Mouse (Mus musculus) urinary bladder, postnatal 14 days (tissue): ENCODE results near the gene Best1.

Experiments used
- DNase-seq: peaks from one replicate; pipeline ENCODE4 v3.0.0; 2021; ENCODE audit warnings: low spot score

Best1 gene

DNA sequence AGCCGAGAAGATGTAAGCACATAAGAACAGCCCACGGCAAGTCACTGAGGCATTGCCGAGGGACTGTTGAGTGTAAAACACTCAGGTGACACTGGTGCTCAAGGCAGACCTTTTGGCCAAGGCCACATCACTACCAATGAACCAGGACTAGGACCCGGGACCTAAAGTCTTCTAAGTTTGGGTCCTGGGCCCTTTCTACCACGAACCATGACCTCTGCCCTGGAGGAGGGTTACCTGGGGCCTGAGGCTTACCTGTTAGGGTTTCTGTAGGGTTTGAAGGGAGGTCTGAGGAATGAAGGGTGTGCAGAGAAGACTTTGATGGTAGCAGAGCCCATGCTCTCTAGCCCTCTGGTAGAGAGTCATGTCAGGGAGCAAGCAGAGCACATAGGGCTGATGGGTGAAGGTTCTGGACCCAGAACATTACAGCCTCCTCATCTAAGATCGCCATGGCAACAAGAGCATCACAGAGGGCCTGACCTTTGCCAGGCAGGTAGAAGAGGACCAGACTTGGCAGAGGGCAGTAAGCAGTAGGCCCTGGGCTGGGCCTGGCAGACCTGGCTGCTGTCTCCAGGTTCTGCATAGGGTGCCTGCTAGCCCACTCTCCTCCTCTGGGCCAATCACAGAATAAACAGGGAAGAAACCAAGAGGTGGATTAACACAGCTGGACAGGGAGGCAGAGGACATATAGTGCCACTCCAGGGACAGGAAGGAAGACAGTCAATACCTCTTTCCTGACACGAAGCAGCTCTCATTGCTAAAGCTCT is at the start of gene Best1, which contains the start of gene Rab3il1:
TSS of gene Best1 (minus strand) at position 428 of the 764 bp plus-strand sequence.
TSS of gene Rab3il1 (plus strand) at position 464 of the 764 bp plus-strand sequence.
- DNase-seq: no peak

DNA sequence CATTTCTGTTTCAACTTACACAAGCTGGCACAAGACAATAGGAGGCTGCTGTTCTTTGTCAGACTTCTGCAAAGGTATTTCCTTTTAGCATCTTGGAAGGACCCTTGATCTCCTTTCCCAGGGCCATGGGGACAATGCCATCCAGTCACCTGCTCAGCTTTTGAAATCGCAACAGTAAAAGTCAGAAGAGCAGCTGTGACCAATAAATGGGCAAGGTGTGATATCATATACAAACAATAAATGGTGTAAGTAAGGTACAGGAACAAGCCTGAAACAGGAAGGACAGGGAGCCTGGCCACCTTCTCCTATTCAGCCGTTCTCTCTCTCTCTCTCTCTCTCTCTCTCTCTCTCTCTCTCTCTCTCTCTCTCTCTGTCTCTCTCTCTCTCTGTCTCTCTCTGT is 49.0 kb upstream of the Best1 start:
- DNase-seq: no peak

DNA sequence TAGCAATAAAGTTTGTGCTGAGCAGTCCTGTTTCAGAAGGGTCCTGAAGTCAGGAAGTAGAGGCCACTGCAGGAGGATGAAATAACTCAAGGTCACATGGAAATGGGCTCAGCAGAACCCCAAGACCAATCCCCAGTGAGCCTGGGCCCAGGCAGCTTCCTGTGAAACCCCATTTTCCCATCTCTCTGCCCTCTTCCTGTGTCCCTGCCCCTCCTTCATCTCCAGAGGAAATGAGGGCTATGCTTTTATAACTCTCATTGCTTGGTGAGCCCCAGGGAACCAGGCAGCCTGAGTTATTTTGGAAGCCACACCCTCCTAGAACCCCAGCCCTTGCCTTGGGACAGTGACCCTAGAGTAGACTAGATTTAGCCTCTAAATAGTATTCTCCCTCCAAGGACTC is 48.1 kb upstream of the Best1 start:
- DNase-seq: no peak

DNA sequence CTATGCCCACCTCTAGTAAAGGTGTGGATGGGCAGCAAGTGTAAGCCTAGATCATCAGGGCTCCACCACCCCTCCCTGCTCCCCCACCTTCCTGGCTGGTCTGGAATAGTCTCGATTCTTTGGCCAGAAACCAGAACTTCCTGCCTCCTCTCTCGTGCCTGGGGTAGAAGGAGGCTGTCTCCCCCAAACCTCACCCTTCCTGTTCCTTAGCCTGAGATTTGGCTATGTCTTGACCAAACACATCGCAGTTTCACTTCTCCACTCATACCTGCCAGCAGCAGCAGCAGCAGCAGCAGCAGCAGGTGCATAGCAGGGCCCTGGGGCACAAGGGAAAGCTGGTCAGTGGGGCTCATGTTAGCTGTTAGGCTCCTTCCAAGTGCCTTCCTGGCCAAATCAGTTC is 45.5 kb upstream of the Best1 start:
- DNase-seq: no peak

DNA sequence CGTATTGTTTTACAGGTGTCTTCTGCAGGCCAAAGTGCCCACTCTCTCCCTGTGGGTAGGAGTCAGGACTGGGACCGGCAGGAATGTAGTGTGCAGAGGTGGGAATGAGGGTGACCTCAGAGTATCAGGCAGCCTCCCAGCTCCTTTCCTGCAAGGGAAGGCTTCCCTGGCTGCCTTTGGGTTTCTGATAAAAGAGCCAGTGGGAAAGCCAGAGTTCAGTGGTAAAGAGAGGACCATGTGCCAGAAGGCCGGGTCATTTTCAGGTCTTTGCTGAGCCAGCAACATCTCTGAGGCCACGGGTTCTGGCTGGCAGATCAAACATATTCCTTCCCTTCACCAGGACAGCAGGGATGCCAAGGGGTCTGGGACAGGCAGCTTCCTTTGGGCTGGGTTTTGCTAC is 44.9 kb upstream of the Best1 start:
- no peak for DNase-seq

DNA sequence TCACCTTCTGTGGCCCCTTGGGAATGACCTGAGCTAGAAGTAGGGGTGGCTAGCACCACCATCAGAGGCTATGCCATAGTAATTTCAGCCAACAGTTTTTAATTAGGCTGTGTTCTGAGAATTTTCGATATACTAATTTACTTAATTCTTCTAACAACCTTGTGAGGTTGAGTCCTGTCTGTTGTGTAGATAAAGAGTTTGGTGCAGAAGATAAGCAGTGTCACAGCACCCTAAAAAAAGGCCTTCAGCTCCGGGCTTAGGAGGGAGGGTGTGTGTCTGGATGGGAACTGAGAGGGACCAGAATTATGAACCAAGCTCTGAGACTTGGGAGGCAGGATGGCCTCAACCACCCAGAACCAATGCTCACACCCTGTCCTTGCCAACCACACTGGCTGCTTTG is 44.3 kb upstream of the Best1 start:
- DNase-seq: no peak

DNA sequence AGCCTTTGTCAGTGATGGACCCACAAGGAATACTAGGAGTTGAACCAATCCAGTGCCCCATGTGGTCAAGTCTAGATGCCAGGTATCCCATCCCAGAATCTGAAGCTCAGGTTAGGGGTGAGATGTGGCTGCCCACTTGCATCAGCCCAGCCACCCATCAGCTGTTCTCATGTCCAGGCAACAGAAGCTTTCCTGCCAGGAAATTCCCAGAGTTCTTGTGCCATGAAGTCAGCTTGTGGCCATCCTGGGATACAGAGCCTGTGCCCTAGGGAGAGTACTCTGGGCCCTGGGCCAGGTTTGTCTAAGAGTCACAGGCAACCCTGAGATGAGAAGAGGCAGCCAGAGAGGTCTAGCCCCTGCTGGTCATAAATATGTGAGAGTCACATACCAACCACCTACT is 42.2 kb upstream of the Best1 start:
- peak; percentile 33 for DNase-seq

DNA sequence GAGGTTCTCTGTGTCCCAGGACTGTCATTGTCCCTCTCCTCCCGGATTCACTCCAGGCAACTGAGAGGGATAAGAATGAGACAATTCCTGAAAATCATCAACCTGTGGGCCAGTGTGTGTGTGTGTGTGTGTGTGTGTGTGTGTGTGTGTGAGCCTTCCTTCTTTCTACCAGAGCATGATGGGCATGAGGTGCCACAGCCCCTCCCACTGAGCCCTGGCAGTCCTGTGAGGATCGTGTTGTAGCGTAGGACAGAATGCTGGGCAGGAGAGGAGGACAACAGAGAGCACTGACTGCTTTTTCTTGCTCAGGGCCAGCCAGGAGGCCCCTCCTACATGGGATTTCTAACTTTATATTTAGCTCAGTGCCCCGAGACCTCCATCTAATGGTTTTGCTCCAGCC is 41.4 kb upstream of the Best1 start:
- DNase-seq: no peak

DNA sequence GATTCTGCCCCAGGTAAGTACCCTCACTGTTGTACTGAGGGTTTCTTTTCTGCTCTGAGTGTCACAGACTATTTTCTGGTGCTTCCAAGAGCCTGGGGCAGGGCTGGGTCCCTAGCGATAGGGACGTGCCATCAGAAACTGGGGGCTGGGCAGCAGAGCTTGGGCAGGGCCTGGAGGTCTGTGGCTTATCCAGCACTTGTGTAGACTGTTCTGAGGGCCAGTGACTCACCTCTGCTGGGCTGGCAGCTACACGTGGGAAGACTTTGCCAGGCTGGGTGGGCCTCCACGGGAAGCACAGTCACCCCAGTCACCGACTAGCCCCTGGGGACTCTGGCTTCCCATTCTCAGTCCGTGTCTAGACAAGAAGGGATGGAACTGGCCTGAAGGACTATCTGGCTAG is 40.8 kb upstream of the Best1 start:
- no peak for DNase-seq

DNA sequence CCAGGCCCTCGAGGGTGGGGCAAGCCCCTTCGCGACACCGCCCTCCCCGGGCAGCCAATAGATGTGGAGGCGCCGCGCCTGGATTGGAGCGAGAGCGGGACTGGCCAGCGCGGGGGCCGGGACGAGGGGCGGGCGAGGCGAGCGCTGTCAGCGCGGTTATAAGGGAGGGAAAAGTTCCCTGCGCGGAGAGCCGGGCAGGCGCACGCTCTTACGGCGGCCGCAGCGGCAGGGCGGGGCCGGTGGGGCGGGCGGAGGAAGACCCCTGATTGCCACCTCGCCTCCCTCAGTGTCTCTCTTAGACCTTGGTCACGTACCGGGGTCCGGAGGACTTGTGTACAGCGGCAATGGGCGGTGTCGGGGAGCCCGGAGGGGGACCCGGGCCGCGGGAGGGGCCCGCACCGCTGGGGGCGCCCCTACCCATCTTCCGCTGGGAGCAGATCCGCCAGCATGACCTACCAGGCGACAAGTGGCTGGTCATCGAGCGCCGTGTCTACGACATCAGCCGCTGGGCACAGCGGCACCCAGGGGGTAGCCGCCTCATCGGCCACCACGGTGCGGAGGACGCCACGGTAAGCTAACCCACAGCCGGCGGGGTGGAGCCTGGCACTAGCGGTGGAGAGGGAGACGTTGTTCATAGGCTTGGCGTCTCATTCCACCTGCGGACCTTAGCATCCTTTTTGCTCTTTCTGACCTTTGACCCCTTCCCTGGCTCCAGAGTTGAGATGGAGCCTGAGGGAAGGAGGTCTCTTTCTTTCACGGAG is 40.1 kb upstream of the Best1 start, which contains the start of gene Fads3:
TSS of gene Fads3 (plus strand) at position 182 of the 761 bp plus-strand sequence.
- peak; percentile 84 for DNase-seq

DNA sequence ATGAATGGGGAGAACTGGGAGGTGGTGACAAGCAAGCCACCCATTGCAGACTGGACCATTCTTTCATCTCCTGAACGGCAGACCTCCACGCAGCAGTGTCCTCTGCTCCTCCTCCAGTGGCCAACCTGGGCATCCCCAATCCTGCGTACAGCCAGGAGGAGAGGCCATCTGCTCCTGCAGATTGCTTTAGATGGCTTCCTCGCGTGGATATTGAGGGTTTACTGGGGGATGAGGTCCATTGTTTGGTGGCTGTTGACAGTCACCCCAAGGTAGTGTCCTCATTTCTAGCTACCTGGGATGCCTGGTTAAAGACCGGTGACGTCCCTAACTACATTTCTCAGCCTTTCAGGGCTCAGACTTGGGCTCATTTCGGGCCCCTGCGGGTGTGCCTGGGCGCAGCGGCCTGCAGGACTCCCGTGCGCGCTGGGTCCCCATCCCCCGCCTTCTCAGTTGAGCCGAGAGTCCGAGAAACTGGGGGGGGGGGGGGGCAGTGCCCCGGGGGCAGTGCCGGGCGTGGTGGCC is 39.5 kb upstream of the Best1 start:
- DNase-seq: no peak

DNA sequence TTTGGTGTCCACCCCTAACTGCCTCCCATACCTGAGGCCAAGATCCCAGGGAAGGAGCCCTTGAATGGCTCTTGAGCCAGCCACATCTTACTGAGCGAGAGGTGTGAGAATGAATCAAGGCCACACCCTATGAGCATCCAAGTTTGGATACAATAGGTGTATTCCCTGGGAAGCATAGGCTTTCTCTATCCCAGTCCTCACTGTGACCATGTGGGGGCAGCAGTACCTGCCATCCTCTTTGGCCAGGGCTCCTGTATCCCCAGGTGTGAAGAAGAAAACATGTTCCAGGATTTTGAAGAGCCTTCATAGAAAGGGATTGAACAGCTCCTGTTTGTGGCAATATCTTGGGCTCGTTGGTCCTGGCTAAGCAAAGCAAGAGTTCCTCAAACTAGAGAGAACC is 38.2 kb upstream of the Best1 start:
- no peak for DNase-seq

DNA sequence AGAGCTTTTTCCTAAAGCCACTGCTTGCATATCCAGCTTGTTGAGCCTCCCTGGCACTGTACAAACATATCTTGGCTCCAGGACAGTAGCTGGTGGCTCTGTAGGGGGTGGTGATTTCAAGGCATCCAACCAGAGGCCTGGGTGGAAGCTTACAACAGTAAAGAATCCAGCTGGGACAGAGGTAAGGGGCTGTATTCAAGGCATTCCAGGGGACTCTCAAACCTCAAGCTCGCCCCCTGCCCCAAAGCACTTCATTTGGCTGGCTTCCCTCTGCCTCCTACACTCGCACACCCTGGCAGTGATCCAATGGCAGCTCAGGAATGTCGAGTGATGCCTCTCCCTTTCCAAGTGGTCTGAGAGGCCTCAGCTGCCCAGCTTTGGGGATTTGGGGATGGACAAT is 37.5 kb upstream of the Best1 start:
- DNase-seq: no peak

DNA sequence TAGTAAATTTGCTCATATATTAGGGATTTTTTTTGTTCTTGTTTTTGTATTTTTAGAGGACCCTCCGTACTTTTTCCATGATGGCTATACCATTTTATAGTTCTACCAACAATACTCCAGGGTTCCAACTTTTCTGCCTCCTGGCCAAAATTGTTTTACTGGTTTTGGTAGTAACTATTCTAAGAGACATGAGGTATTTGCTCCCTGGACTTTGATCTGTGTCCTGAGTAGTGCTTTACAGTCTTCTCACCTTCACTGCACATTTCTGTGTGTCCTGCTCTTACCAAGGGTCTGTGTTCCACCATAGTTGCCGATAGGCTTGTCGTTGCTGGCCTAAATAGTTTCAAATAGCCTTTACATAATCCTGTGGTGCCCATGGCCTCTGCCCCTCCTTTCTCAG is 36.9 kb upstream of the Best1 start:
- no peak for DNase-seq

DNA sequence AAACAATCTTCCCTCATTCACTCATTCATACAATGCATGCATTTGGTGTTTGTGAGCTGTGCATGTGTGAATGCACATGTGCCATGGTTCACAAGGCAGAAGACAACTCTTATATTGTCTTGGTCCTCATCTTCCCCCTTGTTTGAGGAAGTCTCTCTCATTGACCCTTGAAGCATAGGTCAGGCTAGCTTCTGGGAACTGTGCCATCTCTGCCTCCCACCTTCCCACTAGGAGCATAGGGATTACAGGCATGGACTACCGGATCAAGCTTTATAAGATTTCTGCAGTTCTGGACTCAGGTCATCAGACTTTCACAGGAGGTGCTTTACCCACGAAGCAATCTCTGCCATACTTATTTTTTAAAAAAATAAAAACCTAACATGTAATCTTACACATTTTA is 36.1 kb upstream of the Best1 start:
- DNase-seq: no peak

DNA sequence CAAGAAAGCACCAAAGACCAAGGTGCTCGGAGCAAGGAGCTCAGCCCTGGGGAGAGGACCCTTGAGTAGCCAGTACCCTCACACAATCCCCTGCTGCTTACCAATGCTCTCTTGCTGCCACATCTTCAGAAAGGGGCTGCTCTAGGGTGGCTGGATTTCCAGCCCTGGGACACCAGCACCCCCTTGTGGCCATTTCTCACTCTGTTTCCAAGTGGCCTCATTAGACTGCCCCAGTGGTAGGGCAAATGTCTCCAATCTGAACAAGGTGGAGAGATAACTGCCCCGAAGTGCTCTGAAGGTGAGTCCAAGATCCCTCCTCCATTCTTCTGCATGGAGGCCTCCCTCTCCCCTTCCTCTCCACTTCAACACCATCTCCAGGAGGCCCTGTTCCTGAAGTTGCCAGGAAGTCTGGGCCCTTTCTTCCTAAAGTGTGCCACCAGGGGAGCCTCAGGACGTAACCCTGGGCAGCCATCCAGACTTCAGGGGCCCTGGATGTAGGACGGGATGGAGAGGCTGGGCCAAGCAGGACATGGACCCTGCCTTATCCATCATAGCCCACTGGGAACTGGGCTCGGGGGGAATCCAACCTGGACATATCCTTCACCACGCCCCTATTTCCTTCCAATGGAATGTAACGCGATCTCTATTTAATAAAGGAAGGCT is 33.5 kb upstream of the Best1 start:
- DNase-seq: peak; percentile 86

DNA sequence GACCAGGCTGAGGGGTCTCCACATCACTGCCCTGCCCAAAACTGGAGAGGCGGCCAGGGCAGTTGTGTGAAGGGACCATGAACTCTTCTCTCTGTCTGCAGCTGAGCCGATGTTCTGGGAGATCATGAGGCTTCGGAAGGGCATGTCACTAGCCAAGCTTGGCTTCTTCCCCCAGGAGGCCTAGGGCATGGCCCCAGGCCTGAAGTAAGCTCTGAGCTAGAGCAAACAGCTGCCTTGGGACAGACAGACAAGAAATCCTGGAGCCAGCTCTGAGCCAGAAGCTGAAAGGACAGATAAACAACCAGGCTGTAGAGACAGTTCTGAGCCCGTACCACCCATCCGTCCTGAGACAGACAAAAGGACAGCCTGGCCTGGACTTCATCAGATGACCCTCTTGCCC is 32.9 kb upstream of the Best1 start:
- DNase-seq: no peak

DNA sequence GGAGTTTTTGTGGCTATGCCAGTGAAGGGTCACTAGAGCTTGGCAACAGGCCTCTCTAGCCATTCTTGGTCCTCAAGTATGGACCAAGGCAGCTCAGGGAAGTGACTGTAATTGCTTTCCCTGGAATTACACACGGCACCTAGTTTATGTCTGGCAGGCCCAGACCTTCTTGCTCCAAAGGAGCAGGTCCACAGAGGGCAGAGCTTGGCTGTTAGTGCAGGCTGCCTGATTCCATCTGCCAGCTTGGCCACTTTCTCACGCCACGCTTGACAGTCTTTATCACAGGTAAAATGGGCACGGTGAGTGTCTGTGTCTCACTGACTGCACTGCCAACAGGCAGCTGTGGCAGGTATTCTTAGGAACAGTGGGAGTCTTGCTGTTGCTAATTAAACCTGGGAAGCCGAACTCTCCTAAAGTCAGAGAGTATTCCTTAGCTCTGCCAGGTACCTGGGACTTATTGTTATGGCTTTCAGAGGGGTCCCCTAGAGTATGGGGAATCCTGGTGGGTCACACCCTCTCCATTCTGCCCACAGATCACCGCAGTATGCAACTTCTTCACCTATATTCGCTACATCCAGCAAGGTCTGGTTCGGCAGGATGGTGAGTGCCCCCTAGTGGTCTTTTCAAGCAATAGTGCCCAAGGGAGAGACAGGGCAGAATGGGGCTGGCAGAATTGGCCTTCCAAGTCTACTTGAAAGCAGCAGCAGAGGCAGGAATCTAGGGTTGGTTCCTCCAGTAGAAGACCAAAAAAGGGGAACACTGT is 32.0 kb upstream of the Best1 start:
- DNase-seq: peak; percentile 64

DNA sequence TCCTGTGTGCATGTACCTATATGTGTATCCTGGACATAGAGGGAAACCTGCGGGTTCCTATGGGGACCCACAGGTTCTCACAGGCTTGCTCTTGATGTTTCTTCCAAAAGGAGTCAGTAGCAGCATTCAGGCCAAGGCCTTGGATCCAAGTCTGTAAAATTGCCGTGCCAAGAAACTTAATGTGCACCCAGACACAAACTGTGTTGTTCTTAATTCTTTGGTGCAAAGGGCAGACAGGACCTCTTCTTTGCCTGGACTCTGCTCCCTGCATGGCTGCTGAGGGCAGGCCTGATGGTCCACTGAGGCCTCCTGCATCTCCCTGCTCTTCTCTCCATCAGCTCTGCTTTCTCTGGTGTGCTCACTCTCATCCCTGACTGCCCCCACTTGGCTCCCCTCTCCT is 28.3 kb upstream of the Best1 start:
- no peak for DNase-seq

DNA sequence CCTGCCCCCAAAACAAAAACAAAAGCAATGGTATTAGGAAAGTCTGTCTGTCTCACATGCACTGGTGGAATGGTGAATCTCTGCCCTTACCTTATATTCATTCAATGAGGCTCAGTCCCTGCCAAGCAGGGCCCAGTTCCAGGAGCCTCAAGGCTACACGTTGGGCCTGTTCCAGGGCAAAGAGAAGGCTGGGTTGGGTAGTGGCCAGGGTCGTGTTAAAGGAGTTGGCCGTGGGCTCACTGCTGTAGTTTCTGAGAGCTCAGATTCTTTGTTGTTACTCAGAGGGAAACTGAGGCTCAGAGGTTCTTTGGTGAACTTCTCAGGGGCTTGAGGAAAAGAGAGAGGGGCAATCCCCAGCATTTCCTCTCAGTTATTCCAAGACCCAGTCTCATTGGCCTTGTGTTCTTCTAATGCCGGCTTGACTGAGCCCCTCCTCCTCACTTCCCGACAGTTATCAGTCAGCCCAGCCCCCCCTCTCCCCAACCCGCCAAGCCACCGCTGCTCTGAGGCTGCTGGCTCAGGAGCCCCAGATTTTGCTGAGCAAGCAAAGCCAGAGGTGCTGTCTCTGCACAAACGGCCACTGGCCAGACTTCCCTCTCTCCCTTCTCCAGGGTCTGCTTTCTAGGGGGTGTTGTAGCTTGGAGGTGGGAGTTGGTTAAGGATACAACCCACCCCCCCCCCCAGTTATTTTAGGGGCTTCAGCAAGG is 23.9 kb upstream of the Best1 start:
- DNase-seq: peak; percentile 51

DNA sequence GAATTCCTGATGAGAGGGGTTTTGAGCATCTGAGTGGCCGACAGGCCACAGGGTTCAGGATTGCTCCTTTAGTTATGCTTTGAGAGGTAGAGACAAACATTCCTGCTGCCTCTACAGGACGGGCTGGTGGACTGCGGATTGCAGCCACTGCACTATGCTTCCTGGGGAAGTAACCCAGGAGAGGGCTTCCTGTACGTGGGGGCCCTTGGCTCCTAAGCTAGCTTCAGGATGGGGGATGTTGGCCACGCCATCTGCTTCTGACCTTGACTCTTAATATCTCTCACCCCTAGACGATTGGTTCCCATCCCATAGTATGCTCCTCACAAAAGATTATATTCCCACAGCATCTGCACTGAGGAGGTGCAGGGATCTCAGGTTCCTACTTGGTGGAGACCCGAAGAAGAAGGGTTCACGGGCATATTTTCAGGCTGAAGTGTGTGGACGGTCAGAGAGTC is 21.9 kb upstream of the Best1 start:
- no peak for DNase-seq
